Mouse (Mus musculus): ENCODE results near the gene Lat2. TPM values are rescaled to one million over a fixed set of nuclear protein-coding genes. Genes with fewer than 3 reads are reported as not detected.
"Not testable (repeated sequence)": the region's sequence is repeated elsewhere in the genome, so short reads cannot be mapped to it uniquely, and the experiment has no call there.

Lat2 gene
- 1.3 and 2.2 TPM in 2 replicates for polyA plus RNA-seq (2014; fragmentation: Nextera tagmentation; extraction: Ambion mirVana)

GRCm38 (mm10) chr5:134614802-134615201 is at the start of gene Lat2:
TSS of gene Lat2 (minus strand) at chr5:134615025.
- Histone ChIP-seq H3K27ac (replicated peaks; ENCODE audit: low read depth, low read length) (no peak within 1 kb of the TSS), H3K36me3 (ENCODE audit: control insufficient read depth, insufficient read depth, low read length) (peaks cover 16% of the 10 kb centered on the region), H3K4me3 (ENCODE audit: low read depth, low read length) (no peak within 1 kb of the TSS), H3K9me3 (ENCODE audit: control insufficient read depth, low read length) (no peaks in the 10 kb centered on the region), H3K9ac (ENCODE audit: low read length) (no peak within 1 kb of the TSS), H3K4me2 (ENCODE audit: low read depth, severe bottlenecking) (no peak within 1 kb of the TSS), H3K27me3 (ENCODE audit: control insufficient read depth, insufficient read depth, low read length) (no peaks in the 10 kb centered on the region), H3K4me1 (ENCODE audit: control insufficient read depth, insufficient read depth, low read length) (no peaks in the 10 kb centered on the region)
- ATAC-seq (ENCODE audit: insufficient number of reproducible peaks, low FRiP score, low TSS enrichment, low read depth) (no peak), DNase-seq (ENCODE audit: low spot score) (no peak)
- WGBS: 87% methylated on average over 7 of the region's 7 CpGs

- Histone ChIP-seq H3K4me1 (ENCODE audit: control insufficient read depth, insufficient read depth, low read length) (no peaks in the 10 kb centered on the region), H3K4me3 (ENCODE audit: low read depth, low read length) (no peak overlapping the region), H3K4me2 (ENCODE audit: low read depth, severe bottlenecking) (no peak overlapping the region), H3K27ac (replicated peaks; ENCODE audit: low read depth, low read length) (no peak overlapping the region), H3K9ac (ENCODE audit: low read length) (no peak overlapping the region), H3K36me3 (ENCODE audit: control insufficient read depth, insufficient read depth, low read length) (no peaks in the 10 kb centered on the region; the same call in 1 of the 2 replicates), H3K9me3 (ENCODE audit: control insufficient read depth, low read length) (no peaks in the 10 kb centered on the region), H3K27me3 (ENCODE audit: control insufficient read depth, insufficient read depth, low read length) (no peaks in the 10 kb centered on the region)
- 82% methylated on average over 4 of the region's 4 CpGs for WGBS
- DNase-seq (ENCODE audit: low spot score): no peak
- no peak for ATAC-seq (ENCODE audit: insufficient number of reproducible peaks, low FRiP score, low TSS enrichment, low read depth)
These were observed 41.9 kb upstream of the Lat2 start for GRCm38 (mm10) chr5:134656708-134657107.

GRCm38 (mm10) chr5:134652015-134652414 is 37.2 kb upstream of the Lat2 start:
- Histone ChIP-seq H3K27me3 (ENCODE audit: control insufficient read depth, insufficient read depth, low read length) (no peaks in the 10 kb centered on the region), H3K4me1 (ENCODE audit: control insufficient read depth, insufficient read depth, low read length) (no peaks in the 10 kb centered on the region), H3K27ac (replicated peaks; ENCODE audit: low read depth, low read length) (no peak overlapping the region), H3K4me2 (ENCODE audit: low read depth, severe bottlenecking) (no peak overlapping the region), H3K9ac (ENCODE audit: low read length) (no peak overlapping the region), H3K36me3 (ENCODE audit: control insufficient read depth, insufficient read depth, low read length) (no peaks in the 10 kb centered on the region), H3K9me3 (ENCODE audit: control insufficient read depth, low read length) (no peaks in the 10 kb centered on the region), H3K4me3 (ENCODE audit: low read depth, low read length) (no peak overlapping the region)
- ATAC-seq (ENCODE audit: insufficient number of reproducible peaks, low FRiP score, low TSS enrichment, low read depth): no peak
- DNase-seq (ENCODE audit: low spot score): no peak
- 45% methylated on average over 7 of the region's 7 CpGs for WGBS

GRCm38 (mm10) chr5:134650926-134651325 is 36.1 kb upstream of the Lat2 start:
- WGBS: 39% methylated on average over 4 of the region's 5 CpGs
- ATAC-seq (ENCODE audit: insufficient number of reproducible peaks, low FRiP score, low TSS enrichment, low read depth) (no peak), DNase-seq (ENCODE audit: low spot score) (peak; percentile 57)
- H3K36me3 ChIP-seq (ENCODE audit: control insufficient read depth, insufficient read depth, low read length): no peaks in the 10 kb centered on the region
- H3K27ac ChIP-seq (replicated peaks; ENCODE audit: low read depth, low read length): no peak overlapping the region
- no peaks in the 10 kb centered on the region for H3K27me3 ChIP-seq (ENCODE audit: control insufficient read depth, insufficient read depth, low read length)
- no peaks in the 10 kb centered on the region for H3K9me3 ChIP-seq (ENCODE audit: control insufficient read depth, low read length)
- no peaks in the 10 kb centered on the region for H3K4me1 ChIP-seq (ENCODE audit: control insufficient read depth, insufficient read depth, low read length)
- H3K9ac ChIP-seq (ENCODE audit: low read length): no peak overlapping the region
- no peak overlapping the region for H3K4me3 ChIP-seq (ENCODE audit: low read depth, low read length)
- no peak overlapping the region for H3K4me2 ChIP-seq (ENCODE audit: low read depth, severe bottlenecking)

GRCm38 (mm10) chr5:134648976-134649375 is 34.2 kb upstream of the Lat2 start:
- H3K4me3 ChIP-seq (ENCODE audit: low read depth, low read length); H3K4me1 ChIP-seq (ENCODE audit: control insufficient read depth, insufficient read depth, low read length); H3K27me3 ChIP-seq (ENCODE audit: control insufficient read depth, insufficient read depth, low read length); ATAC-seq (ENCODE audit: insufficient number of reproducible peaks, low FRiP score, low TSS enrichment, low read depth); H3K36me3 ChIP-seq (ENCODE audit: control insufficient read depth, insufficient read depth, low read length); H3K27ac ChIP-seq (replicated peaks; ENCODE audit: low read depth, low read length); H3K9me3 ChIP-seq (ENCODE audit: control insufficient read depth, low read length); DNase-seq (ENCODE audit: low spot score); H3K4me2 ChIP-seq (ENCODE audit: low read depth, severe bottlenecking); H3K9ac ChIP-seq (ENCODE audit: low read length): not testable (repeated sequence)
- WGBS: 78% methylated on average over 3 of the region's 4 CpGs

GRCm38 (mm10) chr5:134647394-134647793 is 32.6 kb upstream of the Lat2 start:
- no peak overlapping the region for H3K4me2 ChIP-seq (ENCODE audit: low read depth, severe bottlenecking)
- H3K4me3 ChIP-seq (ENCODE audit: low read depth, low read length): no peak overlapping the region
- ATAC-seq (ENCODE audit: insufficient number of reproducible peaks, low FRiP score, low TSS enrichment, low read depth): no peak
- no peak overlapping the region for H3K27ac ChIP-seq (replicated peaks; ENCODE audit: low read depth, low read length)
- WGBS: 75% methylated on average over 2 of the region's 2 CpGs
- no peaks in the 10 kb centered on the region for H3K27me3 ChIP-seq (ENCODE audit: control insufficient read depth, insufficient read depth, low read length)
- H3K9me3 ChIP-seq (ENCODE audit: control insufficient read depth, low read length): no peaks in the 10 kb centered on the region
- H3K4me1 ChIP-seq (ENCODE audit: control insufficient read depth, insufficient read depth, low read length): no peaks in the 10 kb centered on the region
- H3K9ac ChIP-seq (ENCODE audit: low read length): no peak overlapping the region
- no peaks in the 10 kb centered on the region for H3K36me3 ChIP-seq (ENCODE audit: control insufficient read depth, insufficient read depth, low read length)
- no peak for DNase-seq (ENCODE audit: low spot score)

GRCm38 (mm10) chr5:134646461-134646860 is 31.6 kb upstream of the Lat2 start:
- no peaks in the 10 kb centered on the region for H3K36me3 ChIP-seq (ENCODE audit: control insufficient read depth, insufficient read depth, low read length)
- H3K27me3 ChIP-seq (ENCODE audit: control insufficient read depth, insufficient read depth, low read length): no peaks in the 10 kb centered on the region
- H3K9me3 ChIP-seq (ENCODE audit: control insufficient read depth, low read length): no peaks in the 10 kb centered on the region
- H3K4me1 ChIP-seq (ENCODE audit: control insufficient read depth, insufficient read depth, low read length): no peaks in the 10 kb centered on the region
- H3K27ac ChIP-seq (replicated peaks; ENCODE audit: low read depth, low read length): no peak overlapping the region
- DNase-seq (ENCODE audit: low spot score) (no peak), ATAC-seq (ENCODE audit: insufficient number of reproducible peaks, low FRiP score, low TSS enrichment, low read depth) (no peak)
- H3K9ac ChIP-seq (ENCODE audit: low read length): no peak overlapping the region
- no peak overlapping the region for H3K4me2 ChIP-seq (ENCODE audit: low read depth, severe bottlenecking)
- no peak overlapping the region for H3K4me3 ChIP-seq (ENCODE audit: low read depth, low read length)
- 67% methylated on average over 4 of the region's 4 CpGs for WGBS

- 77% methylated on average over 8 of the region's 8 CpGs for WGBS
- Histone ChIP-seq H3K4me2 (ENCODE audit: low read depth, severe bottlenecking) (no peak overlapping the region), H3K4me1 (ENCODE audit: control insufficient read depth, insufficient read depth, low read length) (no peaks in the 10 kb centered on the region), H3K4me3 (ENCODE audit: low read depth, low read length) (no peak overlapping the region), H3K36me3 (ENCODE audit: control insufficient read depth, insufficient read depth, low read length) (no peaks in the 10 kb centered on the region), H3K27ac (replicated peaks; ENCODE audit: low read depth, low read length) (no peak overlapping the region), H3K9ac (ENCODE audit: low read length) (no peak overlapping the region), H3K9me3 (ENCODE audit: control insufficient read depth, low read length) (no peaks in the 10 kb centered on the region), H3K27me3 (ENCODE audit: control insufficient read depth, insufficient read depth, low read length) (no peaks in the 10 kb centered on the region)
- DNase-seq (ENCODE audit: low spot score) (no peak), ATAC-seq (ENCODE audit: insufficient number of reproducible peaks, low FRiP score, low TSS enrichment, low read depth) (no peak)
These were observed 29.9 kb upstream of the Lat2 start for GRCm38 (mm10) chr5:134644643-134645118.

GRCm38 (mm10) chr5:134644121-134644520 is 29.3 kb upstream of the Lat2 start:
- H3K27ac ChIP-seq (replicated peaks; ENCODE audit: low read depth, low read length): no peak overlapping the region
- no peak for ATAC-seq (ENCODE audit: insufficient number of reproducible peaks, low FRiP score, low TSS enrichment, low read depth)
- no peak overlapping the region for H3K4me2 ChIP-seq (ENCODE audit: low read depth, severe bottlenecking)
- no peak overlapping the region for H3K4me3 ChIP-seq (ENCODE audit: low read depth, low read length)
- 71% methylated on average over 1 of the region's 1 CpGs for WGBS
- H3K27me3 ChIP-seq (ENCODE audit: control insufficient read depth, insufficient read depth, low read length): no peaks in the 10 kb centered on the region
- H3K4me1 ChIP-seq (ENCODE audit: control insufficient read depth, insufficient read depth, low read length): no peaks in the 10 kb centered on the region
- no peaks in the 10 kb centered on the region for H3K36me3 ChIP-seq (ENCODE audit: control insufficient read depth, insufficient read depth, low read length)
- H3K9me3 ChIP-seq (ENCODE audit: control insufficient read depth, low read length): no peaks in the 10 kb centered on the region
- no peak for DNase-seq (ENCODE audit: low spot score)
- H3K9ac ChIP-seq (ENCODE audit: low read length): no peak overlapping the region
